Mouse (Mus musculus): ENCODE results near the gene Ankrd13b.

Gene Ankrd13b

DNA sequence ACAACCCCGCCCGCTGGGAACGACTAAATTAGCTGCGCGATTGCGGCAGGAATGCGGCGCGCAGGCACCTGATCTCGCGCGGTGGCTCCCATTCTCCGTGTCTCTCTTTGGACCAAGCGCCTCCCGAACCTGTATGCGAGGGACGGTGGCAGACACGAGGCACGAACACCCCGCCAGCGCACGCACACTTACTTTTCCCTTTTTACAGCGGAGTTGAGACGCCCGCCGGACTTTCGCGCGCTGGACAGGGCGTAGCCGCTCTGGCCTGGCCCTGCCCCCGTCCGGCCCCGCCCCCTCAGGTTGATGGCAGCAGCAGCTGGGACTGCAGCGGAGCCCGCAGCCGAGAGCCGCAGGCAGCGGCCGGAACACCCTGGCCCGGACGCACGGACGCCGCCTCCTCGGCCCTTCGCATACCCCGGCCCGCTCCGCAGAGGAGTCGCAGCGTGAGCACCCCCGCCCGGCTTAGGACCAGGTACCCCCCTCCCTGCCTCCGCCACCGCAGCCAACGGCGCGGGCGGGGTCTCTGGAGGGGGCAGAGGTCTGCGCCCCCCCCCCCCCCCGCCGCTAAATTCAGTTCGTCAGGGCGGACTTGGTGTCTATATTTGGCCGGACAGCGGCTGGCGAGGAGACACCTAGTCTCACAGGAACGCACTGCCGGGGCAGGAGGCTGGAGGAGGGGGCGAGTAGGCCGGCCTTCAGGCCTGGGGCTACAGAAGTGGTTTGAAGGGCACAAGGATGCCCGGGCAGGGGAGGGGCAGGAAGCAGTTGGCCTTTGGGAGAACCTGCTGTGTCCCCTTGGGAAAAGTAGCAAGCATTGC, 27.0 kb downstream of the Ankrd13b start, which contains the start of gene Coro6:
TSS of gene Coro6 (plus strand) at position 129 of the 818 bp plus-strand sequence.
- peak; percentile 70 for DNase-seq (ENCODE audit: low spot score)

DNA sequence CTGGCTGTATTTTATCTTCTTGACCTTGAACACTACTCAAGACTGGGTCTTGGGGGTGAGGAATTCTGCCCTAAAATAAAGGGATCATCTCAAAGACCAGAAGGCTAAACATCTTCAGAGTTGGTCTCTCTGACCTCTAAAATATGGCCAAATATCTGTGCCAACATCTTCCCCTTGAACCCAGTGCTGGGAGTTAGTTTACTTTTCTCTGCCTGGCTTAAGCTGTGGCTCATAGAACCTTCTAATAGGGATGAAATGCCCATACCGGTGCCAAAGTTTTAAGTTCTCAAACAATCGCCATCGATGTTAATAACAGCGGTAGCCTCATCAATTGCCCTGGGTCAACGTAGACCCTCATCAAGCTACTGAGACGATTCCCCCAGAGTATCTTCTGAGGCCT, 27.6 kb downstream of the Ankrd13b start:
- DNase-seq (ENCODE audit: low spot score): no peak

DNA sequence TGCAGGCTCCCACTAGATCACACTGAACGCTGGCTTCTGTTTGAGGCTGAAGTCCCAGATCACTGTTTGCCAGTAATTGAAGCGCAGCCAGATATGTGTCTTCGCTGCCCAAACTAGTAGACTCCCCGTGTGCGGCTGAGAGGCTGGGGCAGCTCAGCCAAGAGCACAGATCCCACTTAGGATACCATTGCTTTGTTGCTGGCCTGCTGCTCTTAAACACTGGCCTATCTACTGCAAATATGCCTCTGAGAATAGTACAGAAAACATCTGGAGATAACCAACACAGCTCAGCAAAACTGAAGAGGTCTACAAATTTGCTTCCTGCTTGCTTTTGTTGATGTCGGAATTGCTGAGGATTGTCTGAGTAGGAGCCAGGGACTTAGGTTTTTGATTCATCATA, 32.6 kb downstream of the Ankrd13b start:
- DNase-seq (ENCODE audit: low spot score): no peak

DNA sequence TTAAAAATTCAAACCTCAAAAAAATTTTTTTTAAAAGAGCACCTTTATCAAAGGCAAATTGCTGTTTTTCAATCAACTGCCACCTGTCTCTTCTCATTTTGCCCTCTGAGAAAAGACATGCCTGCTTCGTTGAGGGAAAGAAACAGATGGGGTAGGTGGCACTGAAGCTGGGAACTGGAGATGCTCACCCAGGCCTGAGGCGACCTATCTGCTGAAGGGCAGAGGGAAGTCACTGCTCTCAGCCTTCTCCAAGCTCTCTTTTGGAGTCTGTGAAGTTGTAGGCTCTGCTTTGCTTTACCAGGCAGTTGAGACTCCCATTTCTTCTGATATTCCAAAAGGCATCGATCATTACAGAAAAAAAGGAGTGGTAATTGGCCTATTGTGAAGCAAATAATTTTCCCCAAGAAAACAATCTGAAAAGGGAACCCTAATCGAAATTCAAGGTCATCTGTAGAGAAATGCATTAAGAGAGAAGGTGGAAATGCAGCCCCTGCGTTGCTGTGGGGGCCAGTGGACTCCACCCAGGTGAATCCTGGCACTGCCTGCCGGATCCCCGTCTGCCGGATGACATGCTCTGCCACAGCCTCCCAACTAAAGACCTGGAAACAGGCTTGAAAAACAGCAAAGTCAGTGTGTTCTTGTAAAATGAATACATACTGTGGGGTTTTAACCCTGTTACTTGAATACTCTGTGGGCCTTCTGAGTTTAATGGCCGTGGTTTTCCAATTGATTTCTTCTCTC, 33.5 kb downstream of the Ankrd13b start:
- DNase-seq (ENCODE audit: low spot score): no peak

DNA sequence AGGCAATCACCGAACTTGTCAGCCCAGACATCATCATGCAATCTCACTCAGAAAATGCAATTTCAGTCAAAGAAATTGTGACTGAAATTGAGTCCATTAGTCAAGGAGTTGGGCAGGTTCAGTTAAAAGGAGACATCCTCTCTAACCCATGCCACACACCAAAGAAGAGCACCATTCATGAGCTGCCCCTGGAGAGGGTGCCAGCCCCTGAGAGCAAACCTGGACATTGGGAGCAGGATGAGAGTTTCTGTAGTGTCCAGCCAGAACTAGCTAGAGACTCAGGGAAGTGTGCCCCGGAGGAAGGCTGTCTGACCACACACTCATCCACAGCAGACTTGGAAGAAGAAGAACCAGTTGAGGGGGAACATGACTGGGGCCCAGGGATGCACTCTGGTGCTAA, 36.1 kb downstream of the Ankrd13b start:
- DNase-seq (ENCODE audit: low spot score): no peak

DNA sequence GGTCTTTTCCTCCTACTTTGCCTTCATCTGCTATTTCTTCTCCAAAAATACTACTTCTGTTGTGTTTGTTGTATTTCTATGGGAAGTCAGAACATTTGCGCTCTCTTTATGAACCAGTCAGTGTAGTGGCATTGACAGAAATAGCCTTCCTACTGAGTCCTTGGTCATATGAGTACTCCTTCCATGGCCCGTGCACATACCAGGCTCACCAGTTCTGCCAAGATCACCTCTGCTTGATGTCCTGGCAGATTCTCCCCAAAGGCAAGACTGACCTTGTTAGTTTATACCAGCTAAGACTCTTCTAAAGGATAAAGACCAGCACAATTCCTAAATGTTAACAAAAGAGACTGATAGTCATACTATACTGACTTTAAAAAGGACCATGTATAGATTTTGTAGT, 37.8 kb downstream of the Ankrd13b start:
- no peak for DNase-seq (ENCODE audit: low spot score)

DNA sequence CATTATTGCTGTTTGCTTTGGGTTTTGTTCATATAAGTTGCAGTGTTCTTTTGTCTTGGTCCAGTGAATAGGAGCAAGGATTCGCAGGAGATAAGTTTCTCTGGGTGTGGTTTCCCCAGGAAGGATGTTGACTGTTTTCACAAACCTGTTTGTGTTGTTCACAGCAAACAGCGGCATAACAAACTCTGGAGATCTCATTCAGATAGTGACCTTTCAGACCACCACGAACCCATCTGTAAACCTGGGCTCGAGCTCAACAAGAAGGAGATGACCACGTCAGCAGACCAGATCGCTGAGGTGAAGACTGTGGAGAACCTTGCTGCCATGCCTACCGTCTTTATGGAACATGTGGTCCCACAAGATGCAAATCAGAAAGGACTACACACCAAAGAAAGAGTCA, 40.3 kb downstream of the Ankrd13b start:
- no peak for DNase-seq (ENCODE audit: low spot score)

DNA sequence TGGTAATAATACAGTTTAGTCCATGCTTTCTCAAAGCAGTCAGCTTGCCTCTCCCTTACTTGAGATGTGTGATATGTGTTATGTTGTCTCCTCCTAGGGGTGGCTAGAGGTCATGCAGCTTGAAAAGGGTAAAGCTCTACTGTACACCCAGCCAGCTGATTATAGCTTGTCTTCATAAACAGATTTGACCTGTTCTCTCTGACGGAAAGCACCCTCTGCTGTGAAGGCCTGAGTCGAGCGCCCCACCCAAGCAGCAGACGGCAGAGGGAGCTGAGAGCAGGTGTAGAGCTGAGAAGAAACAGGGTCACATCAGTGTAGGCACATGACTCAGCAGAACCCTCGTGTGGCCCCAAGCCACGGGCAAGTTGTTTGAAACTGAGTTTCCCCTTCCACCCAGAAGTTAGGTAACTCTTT, 42.8 kb downstream of the Ankrd13b start:
- peak; percentile 79 for DNase-seq (ENCODE audit: low spot score)

DNA sequence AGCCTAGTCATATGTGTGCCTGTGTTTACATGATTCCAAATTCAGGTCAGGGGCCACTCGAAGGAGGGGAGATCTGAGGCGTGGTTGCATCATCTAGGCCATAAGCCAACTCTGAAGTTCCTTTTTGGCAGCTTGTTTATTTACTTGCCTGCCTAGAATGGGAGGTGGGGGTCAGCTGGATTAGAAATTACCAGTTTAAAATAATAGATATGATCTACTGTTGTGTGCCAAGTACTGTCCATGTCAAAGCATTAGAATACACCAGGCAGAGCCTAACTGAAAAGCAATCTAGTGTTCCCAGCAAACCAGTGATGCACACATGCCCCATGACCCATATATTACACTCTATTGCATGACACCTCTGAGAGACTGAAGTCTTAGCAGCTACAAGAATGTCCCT, 44.5 kb downstream of the Ankrd13b start:
- no peak for DNase-seq (ENCODE audit: low spot score)

DNA sequence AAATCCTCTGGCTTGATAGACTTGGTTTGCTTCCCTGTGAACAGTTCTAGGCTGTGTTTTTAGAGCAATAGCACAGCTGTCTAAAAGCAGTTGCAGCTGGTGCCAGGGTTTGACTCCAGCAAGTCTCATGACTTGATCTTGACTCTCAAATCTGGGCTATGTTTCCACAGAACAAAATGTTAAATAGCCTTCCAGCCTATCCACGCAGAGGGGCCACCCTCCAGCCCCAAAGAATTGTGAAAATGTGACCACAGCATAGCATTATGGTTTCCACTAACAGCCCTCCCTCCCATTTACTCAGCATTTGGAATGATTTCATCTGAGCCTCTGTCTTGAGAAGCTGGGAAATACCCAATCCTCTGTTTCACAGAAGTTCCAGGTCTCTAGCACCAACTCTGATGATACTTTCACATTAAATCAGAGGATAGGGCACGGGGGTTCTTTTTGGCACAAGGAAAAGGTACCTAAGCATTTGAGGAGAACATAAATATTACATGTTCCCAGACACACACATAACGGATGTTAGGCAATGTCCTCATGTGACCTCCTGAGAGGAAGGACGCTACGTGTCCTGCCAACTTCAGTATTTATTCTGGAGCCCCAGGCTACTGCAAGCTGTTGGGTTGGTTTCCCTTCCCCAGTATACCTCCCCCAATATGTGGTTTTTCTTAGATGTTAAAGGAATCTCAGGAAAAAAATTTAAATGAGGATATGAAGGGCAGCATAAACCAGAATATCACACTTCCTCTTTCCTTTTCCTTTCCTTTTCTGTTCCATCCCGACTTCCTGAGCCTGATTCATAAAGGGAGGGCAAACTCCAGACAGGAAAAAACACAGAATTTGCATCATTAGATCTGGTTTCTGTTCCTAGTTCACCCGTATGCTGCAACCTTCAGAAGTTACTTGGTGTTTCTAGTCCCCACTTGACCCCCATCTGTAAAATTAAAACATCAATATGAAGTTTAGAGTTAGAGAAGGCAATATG, 47.0 kb downstream of the Ankrd13b start:
- no peak for DNase-seq (ENCODE audit: low spot score)

DNA sequence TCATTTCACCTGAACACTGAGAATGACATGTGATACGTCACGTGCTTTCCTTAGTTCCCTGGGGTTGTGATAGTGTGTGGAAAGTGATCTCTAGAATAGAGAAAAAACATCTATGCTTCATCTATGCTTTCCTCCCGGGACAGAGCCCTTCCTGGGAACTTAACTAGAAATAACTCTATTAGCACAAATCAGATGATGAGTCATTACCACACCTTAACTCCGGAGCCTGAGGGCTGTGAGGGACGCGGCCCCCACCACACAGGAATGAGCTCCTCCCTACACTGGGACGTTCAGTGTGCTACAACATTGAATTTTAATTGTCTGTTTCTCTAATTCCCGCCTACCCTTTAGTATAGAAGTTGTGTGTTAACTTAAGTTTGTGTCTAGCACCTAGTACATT, 48.5 kb downstream of the Ankrd13b start:
- no peak for DNase-seq (ENCODE audit: low spot score)

DNA sequence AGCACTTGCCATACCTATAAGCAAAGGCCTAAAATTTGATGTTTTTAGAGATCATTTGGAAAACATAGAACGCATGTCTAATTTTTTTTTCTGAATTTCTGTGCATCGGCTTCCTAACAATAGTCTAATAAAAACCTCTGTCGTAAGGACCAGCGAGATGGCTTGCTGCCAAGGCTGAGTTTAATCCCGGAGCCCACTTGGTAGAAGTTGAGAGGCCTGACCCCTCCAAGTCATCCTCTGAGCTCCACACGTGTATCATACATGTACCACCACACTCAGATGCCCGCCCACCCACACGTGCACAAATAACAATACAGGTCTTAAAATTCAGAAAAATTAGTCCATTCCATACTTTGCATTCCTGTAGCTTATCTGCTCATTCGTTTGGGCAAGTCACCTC, 49.4 kb downstream of the Ankrd13b start:
- DNase-seq (ENCODE audit: low spot score): no peak

DNA sequence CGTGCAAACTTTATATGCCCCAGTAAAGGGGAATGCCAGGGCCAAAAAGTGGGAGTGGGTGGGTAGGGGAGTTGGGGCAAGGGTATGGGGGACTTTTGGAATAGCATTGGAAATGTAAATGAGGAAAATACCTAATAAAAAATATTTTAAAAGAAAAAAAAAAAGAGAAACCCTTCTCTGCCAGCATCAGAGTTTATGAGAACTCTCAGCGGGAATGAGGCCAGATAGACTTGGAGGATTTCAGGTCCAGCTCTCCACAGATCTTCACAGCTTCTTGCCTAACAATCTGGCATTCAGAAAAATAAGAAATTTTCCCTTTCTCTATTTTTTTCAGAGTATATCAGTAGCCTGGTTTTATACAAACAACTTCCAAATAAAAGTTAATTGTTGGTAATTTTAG, 52.5 kb downstream of the Ankrd13b start:
- DNase-seq (ENCODE audit: low spot score): no peak

DNA sequence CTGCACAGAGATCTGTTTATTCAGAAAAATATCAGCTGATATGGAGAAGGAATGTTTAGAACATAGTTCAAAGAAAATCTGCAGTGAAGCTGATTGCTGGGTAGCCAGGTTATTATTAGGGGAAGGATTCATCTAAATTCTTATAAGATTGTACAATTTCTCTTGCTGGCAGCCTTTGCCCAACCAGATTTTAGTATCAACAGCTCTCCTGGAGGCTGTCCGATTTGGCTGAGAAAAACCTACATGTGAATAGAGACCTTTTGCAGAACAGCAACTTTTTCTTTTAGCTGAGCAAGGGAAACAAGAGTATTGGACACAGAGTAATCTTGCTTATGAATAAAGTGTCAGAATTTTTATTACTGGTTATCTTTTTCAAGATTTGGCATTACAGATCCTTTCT, 61.0 kb downstream of the Ankrd13b start:
- no peak for DNase-seq (ENCODE audit: low spot score)

DNA sequence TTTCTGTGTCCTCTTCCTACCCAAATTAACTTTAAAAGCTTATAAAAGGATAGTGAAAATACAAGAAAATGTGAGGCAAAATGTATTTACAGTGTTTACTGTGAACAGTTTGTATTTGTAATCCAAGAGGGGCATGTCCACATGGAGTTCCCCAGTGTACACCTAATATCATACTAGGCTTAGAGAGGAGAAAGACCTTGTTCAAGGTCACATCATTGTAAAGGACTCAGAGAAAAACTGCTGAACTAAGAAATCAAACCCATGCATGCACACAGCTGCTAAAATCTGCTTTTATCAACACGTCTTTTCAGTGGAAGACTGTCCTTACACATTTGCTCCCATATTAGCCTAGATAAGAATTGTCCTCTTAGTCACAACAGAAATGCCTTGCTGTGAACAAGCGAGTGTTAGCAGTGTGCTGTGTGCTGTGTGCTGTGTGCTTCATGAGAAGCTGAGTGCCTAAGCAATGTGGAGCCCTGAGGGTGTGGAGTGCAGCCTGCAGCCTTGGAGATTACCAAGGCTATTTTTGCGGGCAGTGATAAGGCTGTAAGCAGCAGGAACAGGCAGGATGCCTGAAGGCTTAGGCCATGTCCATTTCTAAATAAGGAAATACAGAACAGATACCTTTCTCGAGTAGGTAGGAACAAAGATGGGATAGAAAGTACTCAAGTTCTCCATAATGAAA, 66.2 kb downstream of the Ankrd13b start:
- no peak for DNase-seq (ENCODE audit: low spot score)
